Mouse (Mus musculus) hindbrain, embryonic 13.5 days (tissue): ENCODE data around the gene Cyp2d11. TPM values are rescaled to one million over a fixed set of nuclear protein-coding genes. Genes with fewer than 3 reads are reported as not detected.
A peak's percentile ranks its signal among the peaks of the same experiment; 100 is the strongest.
"Not testable (repeated sequence)": the region's sequence is repeated elsewhere in the genome, so short reads cannot be mapped to it uniquely, and the experiment has no call there.

Experiments
- ATAC-seq: fragments of 200-750 bp; cut with Nextera tagmentation; 2 replicates; pipeline ENCODE4 v1.8.0; 2017; ENCODE audit warnings: moderate TSS enrichment; ENCODE audit not compliant: low FRiP score
- H3K27ac ChIP-seq: fragments of 300-500 bp; sonication (generic); 2 replicates; pipeline ENCODE4 v1.5.1; 2015; ENCODE audit warnings: inconsistent platforms, mild to moderate bottlenecking, moderate library complexity
- H3K27me3 ChIP-seq: fragments of 300-500 bp; sonication (generic); 2 replicates; pipeline ENCODE4 v1.6.1; 2015; ENCODE audit warnings: mild to moderate bottlenecking, inconsistent platforms
- H3K36me3 ChIP-seq: fragments of 300-500 bp; sonication (generic); 2 replicates; pipeline ENCODE4 v1.6.1; 2015; ENCODE audit warnings: mild to moderate bottlenecking, inconsistent platforms
- H3K4me1 ChIP-seq: fragments of 300-500 bp; sonication (generic); replicated peaks from 2 replicates; pipeline ENCODE4 v1.6.1; 2015; ENCODE audit warnings: inconsistent platforms
- H3K4me2 ChIP-seq: fragments of 300-500 bp; sonication (generic); 2 replicates; pipeline ENCODE4 v1.6.1; 2015; ENCODE audit warnings: inconsistent platforms, mild to moderate bottlenecking, moderate library complexity
- H3K4me3 ChIP-seq: fragments of 300-500 bp; sonication (generic); 2 replicates; pipeline ENCODE4 v1.5.1; 2015; ENCODE audit warnings: mild to moderate bottlenecking, inconsistent platforms
- H3K9ac ChIP-seq: fragments of 300-500 bp; sonication (generic); 2 replicates; pipeline ENCODE4 v1.6.1; 2015; ENCODE audit warnings: mild to moderate bottlenecking, inconsistent platforms
- H3K9me3 ChIP-seq: fragments of 300-500 bp; sonication (generic); 2 replicates; pipeline ENCODE4 v1.6.1; 2016; ENCODE audit warnings: inconsistent platforms
- WGBS: fragments of 180-500 bp; shearing (Covaris S2); methylation state at CpG from one replicate; pipeline ENCODE4 v1.1.7; 2015; 5-methylcytosine and 5-hydroxymethylcytosine counted together
- polyA plus RNA-seq: library from polyadenylated mRNA; unstranded; fragments of >200 nt; fragmentation: Nextera tagmentation; extraction: Ambion mirVana; gene quantifications from 2 replicates; pipeline ENCODE4 v1.2.1, GENCODE M21; 2015

Gene Cyp2d11
- polyA plus RNA-seq, 1 experiment from 2014 or later: not detected

DNA sequence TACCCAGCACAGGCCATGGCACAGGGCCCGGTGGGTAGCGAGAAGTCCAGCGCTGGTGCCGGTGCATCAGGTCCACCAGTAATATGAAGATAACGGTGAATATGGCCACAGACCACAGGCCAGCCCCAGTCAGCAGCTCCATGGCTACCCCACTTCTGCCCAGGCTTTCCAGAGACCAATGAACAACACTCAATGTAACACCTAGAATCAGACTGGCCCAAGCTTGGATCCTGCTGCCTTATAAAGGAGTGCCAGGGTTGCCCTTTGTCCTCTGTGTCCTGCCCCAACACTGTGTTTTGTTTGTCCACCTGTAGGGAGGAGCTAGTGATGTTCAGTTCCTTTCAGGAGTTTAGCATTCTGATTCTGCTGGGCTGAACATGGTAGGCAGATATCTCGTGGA lies 13.2 kb upstream of the Cyp2d11 start, which contains the start of gene Cyp2d10:
TSS of gene Cyp2d10 (minus strand) at position 215 of the 400 bp plus-strand sequence.
- Histone ChIP-seq H3K4me3 (no peak within 1 kb of the TSS), H3K27me3 (no peaks in the 10 kb centered on the region), H3K36me3 (no peaks in the 10 kb centered on the region), H3K27ac (no peak within 1 kb of the TSS), H3K9ac (no peak within 1 kb of the TSS), H3K4me2 (no peak within 1 kb of the TSS), H3K4me1 (no peaks in the 10 kb centered on the region), H3K9me3 (no peaks in the 10 kb centered on the region)
- WGBS: 91% methylated on average over 6 of the region's 6 CpGs
- no peak for ATAC-seq

DNA sequence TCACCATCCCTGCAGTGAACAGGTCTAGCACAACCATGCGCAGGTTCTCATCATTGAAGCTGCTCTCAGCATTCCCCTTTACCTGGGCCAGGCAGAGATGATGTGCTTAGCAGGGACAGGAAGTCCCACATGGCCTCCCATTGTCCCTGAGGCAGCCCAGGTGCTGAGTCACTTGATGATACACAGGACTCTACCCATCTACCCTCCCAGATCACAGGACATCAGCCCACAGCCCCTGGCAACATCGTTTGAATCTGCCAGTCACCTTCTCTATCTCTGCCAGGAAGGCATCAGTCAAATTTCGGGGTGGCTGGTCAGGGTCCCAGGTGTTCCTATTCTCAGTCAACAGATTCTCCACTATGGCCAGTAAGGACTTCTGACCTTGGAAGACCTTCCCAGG lies 10.3 kb upstream of the Cyp2d11 start:
- H3K27ac ChIP-seq: no peak overlapping the region
- 94% methylated on average over 3 of the region's 3 CpGs for WGBS
- H3K27me3 ChIP-seq: no peaks in the 10 kb centered on the region
- H3K9ac ChIP-seq: no peak overlapping the region
- H3K9me3 ChIP-seq: no peaks in the 10 kb centered on the region
- no peaks in the 10 kb centered on the region for H3K4me1 ChIP-seq
- ATAC-seq: no peak
- no peak overlapping the region for H3K4me3 ChIP-seq
- no peaks in the 10 kb centered on the region for H3K36me3 ChIP-seq
- no peak overlapping the region for H3K4me2 ChIP-seq

DNA sequence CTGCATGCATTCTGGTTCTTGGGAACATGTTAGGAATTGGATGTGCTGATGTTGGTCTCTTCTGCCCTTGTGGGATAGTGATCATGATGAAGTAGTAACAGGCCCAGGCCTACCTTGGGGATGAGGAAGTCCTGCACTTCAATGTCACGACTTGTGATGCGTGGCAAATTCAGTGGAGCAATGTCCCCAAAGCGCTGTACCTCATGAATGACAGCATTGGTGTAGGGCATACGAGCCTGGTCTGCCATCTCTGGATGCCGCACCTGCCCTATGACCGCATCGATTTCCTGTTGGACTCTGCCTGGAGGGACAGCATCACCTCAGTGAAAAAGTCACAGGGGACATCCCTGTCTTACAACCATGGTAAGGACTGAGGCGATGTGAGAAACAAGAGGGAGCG lies 9.8 kb upstream of the Cyp2d11 start:
- H3K27ac ChIP-seq: no peak overlapping the region
- ATAC-seq: no peak
- H3K27me3 ChIP-seq: no peaks in the 10 kb centered on the region
- H3K4me1 ChIP-seq: no peaks in the 10 kb centered on the region
- H3K4me3 ChIP-seq: no peak overlapping the region
- WGBS: 97% methylated on average over 9 of the region's 9 CpGs
- no peak overlapping the region for H3K9ac ChIP-seq
- H3K9me3 ChIP-seq: no peaks in the 10 kb centered on the region
- H3K4me2 ChIP-seq: no peak overlapping the region
- H3K36me3 ChIP-seq: no peaks in the 10 kb centered on the region

DNA sequence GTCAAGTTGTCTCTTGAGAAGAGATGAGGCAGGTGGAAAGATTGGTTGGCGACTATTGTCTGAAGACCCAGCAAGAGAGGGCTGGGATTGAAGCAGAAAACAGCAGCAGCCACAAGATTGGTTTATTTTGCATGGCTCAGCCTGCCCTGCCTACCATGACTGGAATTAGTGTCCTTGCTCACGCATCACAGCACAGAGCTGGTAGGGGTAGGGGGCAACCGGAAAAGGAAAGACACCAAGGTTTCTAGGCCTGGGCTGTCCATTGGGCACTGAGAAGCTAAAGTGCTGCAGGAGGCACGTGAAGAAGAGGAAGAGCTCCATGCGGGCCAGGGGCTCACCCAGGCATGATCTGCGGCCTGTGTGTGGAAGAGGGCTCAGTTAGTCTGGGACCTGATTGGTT lies 8.9 kb upstream of the Cyp2d11 start:
- Histone ChIP-seq H3K4me2 (no peak overlapping the region), H3K36me3 (no peaks in the 10 kb centered on the region), H3K4me1 (no peaks in the 10 kb centered on the region), H3K9me3 (no peaks in the 10 kb centered on the region), H3K9ac (no peak overlapping the region), H3K27me3 (no peaks in the 10 kb centered on the region), H3K27ac (no peak overlapping the region), H3K4me3 (no peak overlapping the region)
- 84% methylated on average over 6 of the region's 6 CpGs for WGBS
- ATAC-seq: no peak

DNA sequence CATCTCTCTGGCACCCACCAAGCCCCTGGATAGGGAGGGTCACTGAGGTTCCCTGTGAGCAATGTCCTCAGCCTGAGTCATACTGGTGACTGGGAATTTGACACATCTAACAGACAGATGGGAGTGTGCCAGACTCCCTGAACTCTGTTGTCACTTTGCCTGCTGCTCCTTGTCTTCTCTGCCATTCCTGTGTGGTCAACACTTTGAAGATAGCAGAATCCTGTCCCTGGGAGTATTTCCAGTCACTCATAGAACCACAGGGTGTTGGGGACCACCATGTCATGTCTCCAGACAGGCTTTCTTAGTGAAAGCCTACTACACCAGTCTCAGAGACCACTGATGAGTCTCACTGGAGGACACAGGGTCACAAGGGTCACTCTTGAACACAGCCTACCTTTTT lies 8.3 kb upstream of the Cyp2d11 start:
- ATAC-seq: no peak
- Histone ChIP-seq H3K36me3 (no peaks in the 10 kb centered on the region), H3K9ac (no peak overlapping the region), H3K4me1 (no peaks in the 10 kb centered on the region), H3K9me3 (no peaks in the 10 kb centered on the region), H3K27ac (no peak overlapping the region), H3K27me3 (no peaks in the 10 kb centered on the region), H3K4me2 (no peak overlapping the region), H3K4me3 (no peak overlapping the region)

DNA sequence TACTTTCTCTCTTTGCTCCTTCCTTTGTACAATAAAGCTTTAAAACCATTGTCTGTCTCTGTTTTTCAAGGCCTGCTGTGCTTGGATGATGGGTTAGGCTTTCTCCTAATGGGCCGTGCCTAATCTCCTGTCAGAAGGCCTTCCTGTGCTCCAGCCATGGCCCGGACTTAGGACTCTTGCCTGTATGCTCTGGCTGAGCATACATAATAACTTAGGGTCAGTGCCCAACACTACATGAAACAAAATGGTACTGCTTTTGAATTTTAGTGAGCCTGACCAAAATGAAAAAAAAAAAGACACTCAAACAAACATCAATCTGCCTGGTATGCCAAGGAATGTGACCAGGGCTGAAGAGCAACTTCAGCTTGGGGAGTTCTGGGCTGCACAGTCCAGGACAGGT lies 7.7 kb upstream of the Cyp2d11 start:
- Histone ChIP-seq H3K4me2 (no peak overlapping the region), H3K9ac (no peak overlapping the region), H3K27me3 (no peaks in the 10 kb centered on the region), H3K4me1 (no peaks in the 10 kb centered on the region), H3K27ac (no peak overlapping the region), H3K4me3 (no peak overlapping the region), H3K9me3 (no peaks in the 10 kb centered on the region), H3K36me3 (no peaks in the 10 kb centered on the region)
- no peak for ATAC-seq
- WGBS: 23% methylated on average over 2 of the region's 2 CpGs

DNA sequence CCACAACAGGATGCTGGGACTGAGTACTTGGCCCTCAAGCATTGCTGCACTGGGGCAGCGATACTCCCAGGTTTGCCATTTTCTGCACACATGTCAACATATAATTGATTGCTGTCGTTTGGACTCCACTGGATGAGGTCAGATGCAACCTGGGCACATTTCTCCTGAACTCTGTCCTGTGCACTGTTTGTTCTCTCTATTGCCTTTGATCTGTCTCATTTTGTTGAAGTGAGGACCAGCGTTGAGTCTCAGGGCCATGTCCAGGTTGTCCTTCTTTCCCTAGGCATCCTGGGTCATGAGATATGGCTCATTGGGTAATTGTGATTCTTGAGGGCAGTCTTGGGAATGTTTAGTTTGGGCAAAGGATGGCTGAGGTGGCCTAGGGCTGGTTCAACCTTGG lies 2.1 kb upstream of the Cyp2d11 start:
- H3K4me2 ChIP-seq, H3K27me3 ChIP-seq, H3K4me3 ChIP-seq, H3K9me3 ChIP-seq, H3K27ac ChIP-seq, H3K9ac ChIP-seq, ATAC-seq, H3K4me1 ChIP-seq, H3K36me3 ChIP-seq: not testable (repeated sequence)
- WGBS: 90% methylated on average over 3 of the region's 3 CpGs

DNA sequence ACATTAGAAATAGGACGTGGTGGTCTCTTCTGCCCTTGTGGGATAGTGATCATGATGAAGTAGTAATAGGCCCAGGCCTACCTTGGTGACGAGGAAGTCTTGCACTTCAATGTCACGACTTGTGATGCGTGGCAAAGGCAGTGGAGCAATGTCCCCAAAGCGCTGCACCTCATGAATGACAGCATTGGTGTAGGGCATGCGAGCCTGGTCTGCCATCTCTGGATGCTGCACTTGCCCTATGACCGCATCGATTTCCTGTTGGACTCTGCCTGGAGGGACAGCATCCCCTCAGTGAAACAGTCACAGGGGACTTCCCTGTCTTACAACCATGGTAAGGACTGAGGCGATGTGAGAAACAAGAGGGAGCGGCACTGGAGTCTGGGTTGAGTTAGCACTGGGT lies 3.9 kb downstream of the Cyp2d11 start:
- 93% methylated on average over 10 of the region's 10 CpGs for WGBS

DNA sequence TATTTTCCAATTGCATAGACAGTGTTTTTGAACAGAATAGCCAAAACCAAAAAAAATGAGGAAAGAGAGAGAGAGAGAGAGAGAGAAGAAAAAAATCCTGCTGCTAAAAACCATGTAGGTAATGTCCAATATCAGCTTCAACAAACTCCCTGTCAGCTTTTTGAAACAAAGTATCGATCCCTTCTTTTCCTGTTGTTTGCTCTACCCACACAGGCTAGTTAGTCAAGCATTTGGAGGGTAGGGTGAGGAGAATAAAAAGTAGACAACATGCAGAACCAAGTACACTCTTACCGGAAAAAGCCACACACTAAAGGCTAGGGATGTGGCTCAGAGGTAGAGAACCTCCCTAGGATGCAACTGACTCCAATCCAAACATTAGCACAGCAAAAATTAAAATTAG lies 8.1 kb downstream of the Cyp2d11 start:
- H3K4me1 ChIP-seq: peaks cover 5% of the 10 kb centered on the region
- H3K4me3 ChIP-seq: no peak overlapping the region
- H3K27ac ChIP-seq: no peak overlapping the region
- no peak overlapping the region for H3K4me2 ChIP-seq
- ATAC-seq: no peak
- no peaks in the 10 kb centered on the region for H3K36me3 ChIP-seq
- H3K9ac ChIP-seq: no peak overlapping the region
- WGBS: 89% methylated on average over 2 of the region's 2 CpGs
- H3K27me3 ChIP-seq: no peaks in the 10 kb centered on the region
- no peaks in the 10 kb centered on the region for H3K9me3 ChIP-seq

More for the DNA sequence above, 3.9 kb downstream of the Cyp2d11 start:
- not testable (repeated sequence) for H3K27me3 ChIP-seq, H3K4me1 ChIP-seq, H3K9me3 ChIP-seq, H3K4me2 ChIP-seq, H3K4me3 ChIP-seq, H3K9ac ChIP-seq, H3K36me3 ChIP-seq, H3K27ac ChIP-seq, ATAC-seq

DNA sequence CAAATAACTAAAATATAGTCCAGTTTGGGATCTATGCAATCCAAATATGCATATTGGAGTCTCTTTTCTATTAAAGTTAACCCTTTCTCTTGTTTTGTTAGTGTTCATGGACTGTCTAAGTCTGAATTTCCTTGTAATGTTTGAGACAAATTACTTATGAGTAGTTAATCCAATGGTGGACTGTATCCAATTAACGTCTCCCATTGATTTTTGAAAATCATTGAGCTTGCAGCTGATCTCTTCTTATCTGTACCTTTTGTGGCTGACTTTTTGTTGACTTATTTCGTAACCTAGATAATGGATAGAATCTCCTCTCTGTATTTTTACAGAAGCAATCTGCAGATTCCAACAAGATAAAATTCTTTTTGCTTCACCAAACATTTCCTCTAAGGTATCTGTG lies 11.4 kb downstream of the Cyp2d11 start:
- ATAC-seq: no peak
- H3K36me3 ChIP-seq: no peaks in the 10 kb centered on the region
- H3K27ac ChIP-seq: no peak overlapping the region
- H3K27me3 ChIP-seq: peaks cover 5% of the 10 kb centered on the region; the same call in 1 of the 2 replicates
- peaks cover 13% of the 10 kb centered on the region for H3K4me1 ChIP-seq
- WGBS: 93% methylated on average over 2 of the region's 2 CpGs
- no peak overlapping the region for H3K4me2 ChIP-seq
- H3K4me3 ChIP-seq: no peak overlapping the region
- H3K9ac ChIP-seq: no peak overlapping the region
- no peaks in the 10 kb centered on the region for H3K9me3 ChIP-seq

DNA sequence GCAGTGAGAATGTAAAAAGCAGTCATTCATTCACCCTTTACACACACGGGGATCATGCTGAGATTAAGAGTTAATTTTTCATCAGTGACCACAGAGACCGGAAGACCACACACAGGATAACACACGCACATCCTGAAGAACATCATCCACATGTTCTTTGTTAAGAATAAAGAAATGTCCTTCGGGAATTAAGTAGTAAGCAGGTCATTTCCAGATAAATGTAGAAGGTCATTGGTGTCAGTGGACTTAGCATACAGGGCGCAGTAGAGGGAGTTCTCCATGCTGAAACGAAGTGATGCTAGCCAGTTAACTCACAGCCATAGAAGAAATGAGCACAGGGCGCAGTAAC lies 13.1 kb downstream of the Cyp2d11 start:
- peak overlapping the region; percentile 31 for H3K4me3 ChIP-seq
- peak overlapping the region; percentile 53 for H3K4me2 ChIP-seq
- peaks cover 21% of the 10 kb centered on the region for H3K4me1 ChIP-seq
- no peaks in the 10 kb centered on the region for H3K36me3 ChIP-seq
- H3K9me3 ChIP-seq: no peaks in the 10 kb centered on the region
- WGBS: 35% methylated on average over 7 of the region's 7 CpGs
- peaks cover 5% of the 10 kb centered on the region; the same call in 1 of the 2 replicates for H3K27me3 ChIP-seq
- 0 out of 2 replicates have a peak overlapping the region, but pooled peaks have one; percentile 5 for H3K27ac ChIP-seq
- ATAC-seq: no peak
- peak overlapping the region; percentile 59; the same call in 1 of the 2 replicates for H3K9ac ChIP-seq

DNA sequence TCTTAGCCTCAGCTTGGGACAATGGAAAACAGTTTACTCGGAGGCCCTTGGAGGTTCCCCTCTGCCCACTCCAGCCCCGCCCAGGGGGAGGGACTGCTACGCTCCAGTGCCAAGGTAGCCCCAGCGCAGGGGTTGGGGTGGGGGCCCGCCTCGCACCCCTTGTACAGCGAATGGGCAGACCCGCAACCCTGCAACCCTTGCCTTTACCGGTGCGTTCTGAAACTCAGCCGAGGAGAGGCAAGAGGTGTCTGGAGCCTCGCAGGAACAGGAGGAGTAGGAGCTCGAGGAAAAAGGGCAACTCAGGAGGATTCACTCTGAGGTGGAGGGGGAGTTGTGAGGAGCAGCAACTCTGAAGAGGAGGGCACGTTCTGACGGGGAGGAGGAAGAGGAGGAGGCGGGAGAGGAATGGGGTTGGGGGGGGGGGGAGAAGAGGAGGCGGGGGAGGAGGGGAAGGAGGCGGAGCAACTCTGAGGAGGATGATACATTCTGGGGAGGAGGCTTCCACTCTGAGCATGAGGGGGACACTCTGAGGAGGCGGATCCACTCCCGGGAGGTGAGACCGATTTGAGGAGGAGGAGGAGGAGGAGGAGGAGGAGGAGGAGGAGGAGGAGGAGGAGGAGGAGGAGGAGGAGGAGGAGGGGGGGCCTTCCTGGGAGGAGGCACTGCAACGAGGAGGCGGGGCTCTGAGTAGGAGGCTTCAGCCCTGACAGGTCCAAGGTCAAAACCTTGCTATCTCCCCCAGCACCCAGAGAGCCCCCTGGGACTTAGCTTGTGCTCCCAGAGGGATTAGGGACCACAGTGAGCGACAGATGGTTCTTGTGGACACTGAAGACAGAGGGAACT lies 13.7 kb downstream of the Cyp2d11 start, which contains the start of gene Cyp2d22:
TSS of gene Cyp2d22 (minus strand) at position 390 of the 843 bp plus-strand sequence.
- Histone ChIP-seq H3K4me3 (peak within 1 kb of the TSS; percentile 34), H3K4me2 (peak within 1 kb of the TSS; percentile 53), H3K36me3 (no peaks in the 10 kb centered on the region), H3K27ac (0 out of 2 replicates have a peak within 1 kb of the TSS, but pooled peaks have one; percentile 5), H3K4me1 (peaks cover 22% of the 10 kb centered on the region), H3K27me3 (peaks cover 5% of the 10 kb centered on the region; the same call in 1 of the 2 replicates), H3K9me3 (no peaks in the 10 kb centered on the region), H3K9ac (peak within 1 kb of the TSS; percentile 59)
- 5% methylated on average over 18 of the region's 24 CpGs for WGBS
- peak; percentile 73 for ATAC-seq

DNA sequence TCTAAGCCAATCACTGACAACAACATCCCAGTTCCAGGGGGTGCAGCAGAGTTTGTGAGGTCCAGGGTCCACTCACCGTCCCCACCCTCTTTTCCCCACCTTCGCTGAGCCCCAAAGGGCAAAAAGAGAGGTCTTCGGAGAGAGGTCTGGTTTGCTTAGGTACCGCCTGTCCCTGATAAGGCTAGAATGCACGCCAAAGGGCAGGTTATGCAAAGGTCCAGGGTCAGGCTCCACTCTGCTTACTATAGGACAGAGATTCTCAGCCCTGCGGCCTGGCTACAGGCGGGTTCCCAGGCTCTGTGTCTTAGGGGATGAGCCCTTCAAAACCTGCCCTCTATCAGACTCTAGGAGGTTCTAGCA lies 14.3 kb downstream of the Cyp2d11 start:
- Histone ChIP-seq H3K27ac (no peak overlapping the region), H3K27me3 (peaks cover 5% of the 10 kb centered on the region; the same call in 1 of the 2 replicates), H3K4me1 (peaks cover 22% of the 10 kb centered on the region), H3K4me3 (peak overlapping the region; percentile 34), H3K9me3 (no peaks in the 10 kb centered on the region), H3K9ac (peak overlapping the region; percentile 58), H3K4me2 (peak overlapping the region; percentile 53), H3K36me3 (no peaks in the 10 kb centered on the region)
- 22% methylated on average over 7 of the region's 7 CpGs for WGBS
- 0 out of 2 replicates have a peak, but pooled peaks have one; percentile 30 for ATAC-seq
